Mouse (Mus musculus): ENCODE results near the gene Gnpda2.

- no peak for TF ChIP-seq CTCF (IDR thresholded peaks at IDR 0.05; ENCODE audit: control insufficient read depth, insufficient read depth, low read length)
- no peak for TF ChIP-seq POLR2A (IDR thresholded peaks at IDR 0.05; ENCODE audit: borderline replicate concordance, control insufficient read depth, low read depth, low read length)
Observed at GRCm38 (mm10) chr5:69557404-69557935, 34.7 kb downstream of the Gnpda2 start.

Measured in bone marrow, adult 2 months (tissue).